Mouse (Mus musculus) limb, embryonic 11.5 days (tissue): ENCODE results near the gene Cdhr3. TPM values are rescaled to one million over a fixed set of nuclear protein-coding genes. Genes with fewer than 3 reads are reported as not detected.

Experiments used
- ATAC-seq: fragments of 200-750 bp; cut with Nextera tagmentation; 2 replicates; pipeline ENCODE4 v1.8.0; 2017; ENCODE audit warnings: low read depth; ENCODE audit not compliant: insufficient number of reproducible peaks, low FRiP score, low TSS enrichment
- DNase-seq: peaks from one replicate; pipeline ENCODE4 v3.0.0-alpha.2; 2015; ENCODE audit warnings: low spot score
- H3K27ac ChIP-seq: fragments of 300-500 bp; sonication (generic); replicated peaks from 2 replicates; pipeline ENCODE4 v1.5.1; 2014; ENCODE audit warnings: low read depth, mild to moderate bottlenecking, low read length
- H3K27me3 ChIP-seq: fragments of 300-500 bp; sonication (generic); 2 replicates; pipeline ENCODE4 v1.6.1; 2014; ENCODE audit warnings: mild to moderate bottlenecking, low read length, mixed read lengths; ENCODE audit not compliant: control insufficient read depth, insufficient read depth
- H3K36me3 ChIP-seq: fragments of 300-500 bp; sonication (generic); 2 replicates; pipeline ENCODE4 v1.6.1; 2014; ENCODE audit warnings: mild to moderate bottlenecking, low read length, moderate library complexity, mixed read lengths; ENCODE audit not compliant: control insufficient read depth, insufficient read depth
- H3K4me1 ChIP-seq: fragments of 300-500 bp; sonication (generic); 2 replicates; pipeline ENCODE4 v1.6.1; 2014; ENCODE audit warnings: low read length, mixed read lengths; ENCODE audit not compliant: control insufficient read depth, insufficient read depth
- H3K4me2 ChIP-seq: fragments of 300-500 bp; sonication (generic); 2 replicates; pipeline ENCODE4 v1.6.1; 2014; ENCODE audit warnings: low read depth, mild to moderate bottlenecking, moderate library complexity; ENCODE audit not compliant: severe bottlenecking
- H3K4me3 ChIP-seq: fragments of 300-500 bp; sonication (generic); 2 replicates; pipeline ENCODE4 v1.5.1; 2014; ENCODE audit warnings: low read depth, low read length
- H3K9ac ChIP-seq: fragments of 300-500 bp; sonication (generic); 2 replicates; pipeline ENCODE4 v1.6.1; 2014; ENCODE audit warnings: mild to moderate bottlenecking, low read length
- H3K9me3 ChIP-seq: fragments of 300-500 bp; sonication (generic); 2 replicates; pipeline ENCODE4 v1.6.1; 2016; ENCODE audit warnings: low read length; ENCODE audit not compliant: control insufficient read depth
- WGBS: fragments of 180-500 bp; shearing (Covaris S2); extraction: QIAGEN DNeasy Blood & Tissue Kit; methylation state at CpG from one replicate; pipeline ENCODE4 v1.1.7; 2014; 5-methylcytosine and 5-hydroxymethylcytosine counted together
- polyA plus RNA-seq: library from polyadenylated mRNA; unstranded; fragments of >200 nt; fragmentation: Nextera tagmentation; extraction: Ambion mirVana; gene quantifications from 2 replicates; pipeline ENCODE4 v1.2.1, GENCODE M21; 2014

Gene Cdhr3
- polyA plus RNA-seq, 1 experiment from 2014 or later, result not detected

DNA sequence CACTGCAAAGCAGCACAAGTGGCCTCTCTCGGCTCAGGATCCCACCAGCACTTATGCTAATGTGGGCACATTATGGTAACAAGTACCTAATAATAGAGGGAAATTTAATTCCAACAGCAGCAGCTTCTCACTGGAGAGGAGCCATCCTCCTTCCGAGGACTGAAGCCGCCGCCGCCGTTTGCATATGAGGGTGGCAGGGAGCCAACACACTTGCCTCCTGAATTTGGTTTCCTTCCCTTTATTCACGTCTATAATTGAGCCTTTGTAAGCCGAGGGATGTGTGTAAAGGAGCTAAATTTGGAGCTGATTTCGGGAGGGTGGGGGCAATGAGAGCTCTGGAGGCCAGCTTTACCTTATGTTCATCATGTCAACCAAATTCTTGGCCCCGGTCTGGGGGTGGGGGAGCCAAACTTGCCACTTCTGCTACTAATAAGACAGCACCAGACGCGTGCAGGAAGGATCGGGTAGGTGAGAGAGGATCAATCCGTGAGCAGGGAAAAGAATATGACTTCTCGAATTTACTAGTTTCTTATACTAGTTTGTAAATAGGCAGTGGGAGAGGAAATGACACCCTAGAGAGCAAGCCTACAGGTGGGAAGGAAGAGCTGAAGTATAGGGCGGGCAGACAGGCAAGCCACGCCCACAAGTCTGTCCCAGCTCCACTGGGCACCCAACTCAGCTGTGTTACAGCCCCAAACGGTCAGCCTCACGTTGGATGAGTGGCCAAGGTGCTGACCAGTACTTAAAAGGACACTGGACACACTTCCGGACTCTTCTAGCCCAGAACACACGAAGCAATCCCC lies 56.8 kb downstream of the Cdhr3 start:
- WGBS, result 21% methylated on average over 21 of the region's 21 CpGs
- H3K4me3 ChIP-seq, result no peak overlapping the region

GRCm38 (mm10) chr12:33035089-33035718 lies 57.5 kb downstream of the Cdhr3 start:
- no peaks in the 10 kb centered on the region for H3K27me3 ChIP-seq
- no peak for DNase-seq

More for the DNA sequence above, 56.8 kb downstream of the Cdhr3 start:
- Histone ChIP-seq H3K27me3 (no peaks in the 10 kb centered on the region), H3K4me2 (peak overlapping the region; percentile 18; the same call in 1 of the 2 replicates), H3K36me3 (no peaks in the 10 kb centered on the region), H3K9ac (no peak overlapping the region), H3K4me1 (no peaks in the 10 kb centered on the region; the same call in 1 of the 2 replicates), H3K9me3 (no peaks in the 10 kb centered on the region), H3K27ac (no peak overlapping the region)
- DNase-seq (no peak), ATAC-seq (no peak)

GRCm38 (mm10) chr12:33034343-33035088 lies 58.2 kb downstream of the Cdhr3 start:
- ATAC-seq, result no peak
- Histone ChIP-seq H3K36me3 (no peaks in the 10 kb centered on the region), H3K9me3 (no peaks in the 10 kb centered on the region), H3K4me2 (no peak overlapping the region), H3K4me1 (no peaks in the 10 kb centered on the region; the same call in 1 of the 2 replicates), H3K27me3 (no peaks in the 10 kb centered on the region), H3K4me3 (no peak overlapping the region), H3K9ac (no peak overlapping the region), H3K27ac (no peak overlapping the region)
- DNase-seq, result no peak
- WGBS, result 48% methylated on average over 12 of the region's 12 CpGs

More at GRCm38 (mm10) chr12:33035089-33035718, 57.5 kb downstream of the Cdhr3 start:
- H3K9me3 ChIP-seq, result no peaks in the 10 kb centered on the region
- H3K4me1 ChIP-seq, result no peaks in the 10 kb centered on the region; the same call in 1 of the 2 replicates
- WGBS, result 27% methylated on average over 11 of the region's 11 CpGs
- no peak overlapping the region for H3K9ac ChIP-seq
- no peak for ATAC-seq
- no peaks in the 10 kb centered on the region for H3K36me3 ChIP-seq
- H3K4me3 ChIP-seq, result no peak overlapping the region
- no peak overlapping the region; the same call in 1 of the 2 replicates for H3K4me2 ChIP-seq
- no peak overlapping the region for H3K27ac ChIP-seq

- ATAC-seq (no peak), DNase-seq (no peak)
- Histone ChIP-seq H3K27me3 (no peaks in the 10 kb centered on the region), H3K9ac (no peak overlapping the region), H3K36me3 (no peaks in the 10 kb centered on the region), H3K4me3 (no peak overlapping the region), H3K9me3 (no peaks in the 10 kb centered on the region), H3K4me1 (peaks cover 6% of the 10 kb centered on the region), H3K4me2 (no peak overlapping the region), H3K27ac (no peak overlapping the region)
- 27% methylated on average over 6 of the region's 6 CpGs for WGBS
These were observed 59.5 kb downstream of the Cdhr3 start for GRCm38 (mm10) chr12:33033221-33033620.

DNA sequence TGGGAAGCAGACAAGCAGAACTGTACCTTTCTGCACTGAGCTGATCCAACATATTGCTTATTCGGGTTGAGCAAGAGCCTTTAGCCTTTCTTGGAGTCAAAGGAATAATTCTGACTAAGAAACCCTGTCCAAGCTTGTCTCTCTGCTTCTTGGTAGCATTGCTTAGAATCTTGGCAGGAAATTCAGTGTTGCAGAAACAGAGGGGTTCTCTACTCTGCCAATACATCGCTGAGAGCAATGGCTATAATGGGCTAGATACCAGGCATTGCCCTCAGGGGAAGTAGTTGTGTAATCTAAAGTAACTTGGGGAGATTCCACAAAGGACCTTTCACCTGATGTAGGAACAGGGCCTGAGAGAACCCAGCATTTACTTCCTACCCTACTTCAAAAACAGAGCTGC lies 62.1 kb downstream of the Cdhr3 start:
- H3K36me3 ChIP-seq, result no peaks in the 10 kb centered on the region
- DNase-seq (no peak), ATAC-seq (no peak)
- H3K9ac ChIP-seq, result no peak overlapping the region
- H3K9me3 ChIP-seq, result no peaks in the 10 kb centered on the region
- WGBS, result 87% methylated on average over 2 of the region's 2 CpGs
- H3K27me3 ChIP-seq, result no peaks in the 10 kb centered on the region
- no peak overlapping the region for H3K27ac ChIP-seq
- no peak overlapping the region for H3K4me3 ChIP-seq
- no peak overlapping the region for H3K4me2 ChIP-seq
- peaks cover 15% of the 10 kb centered on the region for H3K4me1 ChIP-seq

DNA sequence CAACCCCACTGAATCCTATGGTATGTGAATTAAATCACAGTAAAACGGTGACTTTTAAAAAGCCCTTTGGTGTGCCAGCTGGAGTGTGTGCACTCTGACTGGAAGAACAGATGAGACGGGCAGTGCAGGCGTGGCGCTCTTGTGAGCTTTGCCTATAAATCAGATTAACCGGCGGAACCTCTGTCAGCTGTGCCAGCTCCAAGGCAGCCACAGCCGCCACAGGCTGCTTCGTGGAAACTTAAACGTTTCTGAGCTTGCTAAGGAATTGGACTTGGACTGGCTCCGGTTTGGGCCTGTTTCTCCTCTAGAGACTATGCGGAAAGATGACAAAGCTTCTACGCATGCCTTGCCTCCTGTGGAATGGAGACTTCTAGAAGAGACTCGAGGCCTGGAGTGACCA lies 62.6 kb downstream of the Cdhr3 start:
- DNase-seq, result no peak

DNA sequence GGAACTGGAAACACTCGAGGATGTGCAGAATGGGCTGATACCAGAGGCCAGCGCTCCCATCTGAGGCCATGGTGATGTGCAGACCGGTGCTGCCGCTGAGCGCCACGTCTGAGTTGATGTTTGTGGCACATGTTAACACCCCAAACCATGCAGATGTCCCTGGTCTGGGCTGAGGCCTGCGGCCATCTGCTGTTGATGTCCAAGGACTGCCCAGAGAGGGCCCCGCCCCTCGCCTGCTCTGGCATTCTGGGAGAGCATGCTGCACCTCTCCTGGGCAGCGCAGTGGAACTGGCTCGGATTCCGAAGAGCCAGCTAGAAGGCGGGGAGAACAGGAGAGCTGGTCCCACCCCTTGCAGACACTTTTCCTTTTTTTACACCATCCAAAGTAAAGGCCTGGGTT lies 64.0 kb downstream of the Cdhr3 start:
- no peak overlapping the region for H3K27ac ChIP-seq
- H3K4me2 ChIP-seq, result no peak overlapping the region
- 42% methylated on average over 13 of the region's 13 CpGs for WGBS
- H3K9ac ChIP-seq, result no peak overlapping the region
- ATAC-seq (no peak), DNase-seq (no peak)
- H3K4me1 ChIP-seq, result peaks cover 15% of the 10 kb centered on the region
- no peak overlapping the region for H3K4me3 ChIP-seq
- no peaks in the 10 kb centered on the region for H3K27me3 ChIP-seq
- no peaks in the 10 kb centered on the region for H3K9me3 ChIP-seq
- H3K36me3 ChIP-seq, result no peaks in the 10 kb centered on the region

More for the DNA sequence above, 62.6 kb downstream of the Cdhr3 start:
- Histone ChIP-seq H3K27ac (no peak overlapping the region), H3K9ac (no peak overlapping the region), H3K4me1 (peaks cover 15% of the 10 kb centered on the region), H3K27me3 (no peaks in the 10 kb centered on the region), H3K4me3 (no peak overlapping the region), H3K4me2 (no peak overlapping the region), H3K36me3 (no peaks in the 10 kb centered on the region), H3K9me3 (no peaks in the 10 kb centered on the region)
- WGBS, result 70% methylated on average over 13 of the region's 13 CpGs
- no peak for ATAC-seq

DNA sequence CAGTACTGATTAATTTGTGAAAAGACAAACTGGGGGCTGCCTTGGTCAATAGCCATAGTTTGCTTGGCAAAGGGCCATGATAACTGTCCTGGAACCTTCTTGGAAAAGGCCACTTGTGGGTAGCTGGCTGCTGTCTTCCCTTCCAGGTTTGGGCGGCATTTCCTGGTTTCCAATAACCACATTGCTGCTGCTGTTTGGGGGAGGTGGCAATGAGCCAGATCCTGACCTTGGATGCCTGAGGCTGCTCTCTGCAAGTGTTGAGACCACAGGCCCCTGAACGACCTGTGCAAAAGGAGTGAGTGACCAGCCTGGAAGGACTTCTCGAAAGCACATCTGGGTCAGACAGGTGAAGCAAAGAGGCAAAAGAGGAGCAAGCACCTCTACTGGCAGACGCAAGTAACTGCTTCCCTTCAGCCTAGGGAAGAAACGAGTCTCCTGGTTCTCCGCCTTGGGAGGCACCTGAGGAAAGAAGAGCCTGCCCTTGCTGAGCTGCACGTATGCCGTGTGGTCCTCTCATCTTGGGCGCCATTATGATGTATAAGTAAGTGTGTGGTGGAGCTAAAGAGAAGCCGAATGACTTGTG lies 64.5 kb downstream of the Cdhr3 start:
- no peaks in the 10 kb centered on the region for H3K9me3 ChIP-seq
- no peak overlapping the region for H3K27ac ChIP-seq
- H3K4me2 ChIP-seq, result no peak overlapping the region
- H3K4me3 ChIP-seq, result no peak overlapping the region
- H3K36me3 ChIP-seq, result no peaks in the 10 kb centered on the region
- no peak for ATAC-seq
- H3K9ac ChIP-seq, result no peak overlapping the region
- no peaks in the 10 kb centered on the region for H3K27me3 ChIP-seq
- no peak for DNase-seq
- H3K4me1 ChIP-seq, result peaks cover 15% of the 10 kb centered on the region
- WGBS, result 36% methylated on average over 10 of the region's 10 CpGs
